Mouse (Mus musculus) embryo, embryonic 10 days (tissue): ENCODE results near the gene Maml3.

Experiments
- DNase-seq: peaks from one replicate; pipeline ENCODE4 v3.0.0-alpha.2; 2015; ENCODE audit warnings: low spot score

Gene Maml3

DNA sequence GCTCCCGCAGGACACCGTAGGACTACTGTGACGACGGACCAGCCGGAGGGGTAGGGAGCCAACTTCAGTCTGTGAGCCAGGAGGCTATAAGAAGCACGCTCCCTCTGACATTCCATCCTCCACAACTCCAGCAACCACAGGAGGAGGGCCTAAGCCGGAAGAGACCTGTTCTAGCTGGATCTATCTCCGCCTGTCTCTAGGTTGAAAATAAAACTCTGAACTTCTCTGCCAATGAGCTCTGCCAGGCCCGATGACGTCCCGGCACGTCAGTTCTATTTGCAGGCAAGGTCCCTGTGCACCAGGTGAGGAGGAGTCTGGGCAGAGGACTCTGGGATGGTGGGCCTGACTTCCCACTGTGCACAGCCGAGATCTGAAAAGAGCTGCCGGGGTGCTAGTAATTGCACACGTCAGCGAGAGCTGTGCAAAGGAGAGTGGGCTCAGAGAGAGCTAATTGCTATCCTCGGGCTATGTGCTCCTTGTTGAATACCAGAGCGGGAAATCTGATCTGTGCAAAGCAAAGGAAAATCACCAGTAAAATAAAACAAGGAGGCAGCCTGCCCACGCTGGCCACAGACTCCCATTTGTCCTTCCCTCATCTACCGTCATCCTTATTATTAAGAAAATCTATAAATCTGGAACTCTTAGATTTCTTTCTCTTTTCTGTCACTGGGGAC, 58.7 kb downstream of the Maml3 start:
- DNase-seq, result peak; percentile 86

DNA sequence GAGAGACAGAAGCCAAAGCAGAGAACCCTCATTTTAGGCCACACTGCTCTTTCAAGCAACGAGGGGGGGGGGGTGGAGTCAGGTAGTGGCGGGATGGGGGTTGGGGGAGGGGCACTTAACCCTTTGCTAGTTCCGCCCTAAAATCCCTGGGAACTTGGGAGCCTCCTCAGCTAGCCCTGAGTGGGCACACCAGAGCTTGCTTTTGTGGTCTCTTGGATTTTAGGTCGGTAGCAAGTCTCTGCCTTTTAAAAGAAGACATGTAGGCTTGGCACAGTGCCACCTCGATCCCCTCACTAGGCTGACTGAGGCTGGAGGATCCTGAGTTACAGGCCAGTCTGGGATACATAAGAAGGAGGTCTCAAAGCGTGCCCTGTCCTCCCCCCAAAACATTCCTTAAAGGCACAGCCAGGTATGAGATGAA, 59.6 kb downstream of the Maml3 start:
- no peak for DNase-seq

GRCm38 (mm10) chr3:52044651-52045050, 60.2 kb downstream of the Maml3 start:
- DNase-seq, result peak; percentile 76

GRCm38 (mm10) chr3:52043847-52044246, 61.0 kb downstream of the Maml3 start:
- DNase-seq, result no peak

DNA sequence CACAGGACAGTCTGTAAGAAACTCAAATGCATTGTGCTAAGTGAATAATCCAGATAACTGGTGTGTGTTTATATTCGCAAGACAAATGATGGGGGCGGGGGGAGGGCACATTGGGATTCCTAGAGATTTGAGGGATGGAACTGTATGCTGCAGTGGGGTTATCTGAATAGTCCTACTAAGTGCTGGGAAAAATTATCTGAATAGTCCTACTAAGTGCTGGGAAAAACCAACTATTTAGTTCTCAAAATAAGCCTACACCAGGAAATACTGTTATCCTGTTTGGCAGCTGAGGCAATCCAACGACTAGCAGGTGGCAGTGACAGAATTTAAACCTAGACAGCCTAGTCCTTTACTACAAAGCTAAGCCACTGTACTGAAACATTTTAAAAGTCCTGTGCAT, 62.2 kb downstream of the Maml3 start:
- no peak for DNase-seq

GRCm38 (mm10) chr3:52039958-52040357, 64.9 kb downstream of the Maml3 start:
- no peak for DNase-seq

GRCm38 (mm10) chr3:52037260-52037659, 67.6 kb downstream of the Maml3 start:
- DNase-seq, result no peak

GRCm38 (mm10) chr3:52035404-52035803, 69.5 kb downstream of the Maml3 start:
- DNase-seq, result no peak

DNA sequence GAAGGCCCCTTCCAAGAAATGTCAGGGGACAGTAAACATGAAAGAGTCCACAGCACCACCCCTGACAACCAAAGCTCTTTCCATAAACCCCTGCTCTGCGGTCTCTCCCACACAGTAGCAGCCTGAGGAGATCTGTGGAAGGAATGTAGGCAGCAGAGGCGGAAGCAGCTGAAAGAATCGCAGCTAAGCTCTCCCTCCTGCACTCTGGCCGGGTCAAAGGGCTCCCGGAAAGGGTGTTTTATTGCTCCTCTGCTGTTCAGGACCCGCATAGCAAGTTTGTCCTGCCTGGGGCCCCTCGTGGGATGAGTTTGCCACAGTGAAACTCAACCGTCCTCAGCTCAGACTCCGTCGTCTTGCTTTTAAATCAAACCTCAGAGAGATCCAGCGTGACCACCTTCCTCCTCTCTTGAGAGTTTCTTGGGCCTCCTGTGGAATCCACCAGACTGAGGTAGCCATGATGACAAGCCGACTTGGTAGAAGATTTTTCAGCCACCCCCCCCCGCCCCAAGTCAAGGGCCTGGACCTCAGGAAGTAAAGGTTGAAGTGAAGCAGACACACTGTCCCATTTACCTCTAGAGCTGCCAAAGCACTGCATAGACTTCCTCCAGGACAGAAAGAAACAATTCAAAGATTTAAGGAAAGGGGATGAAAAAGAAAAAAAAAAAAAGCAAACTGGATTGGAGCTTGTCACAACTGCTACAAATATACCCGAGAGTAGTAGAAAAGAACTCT, 70.9 kb downstream of the Maml3 start:
- peak; percentile 82 for DNase-seq

DNA sequence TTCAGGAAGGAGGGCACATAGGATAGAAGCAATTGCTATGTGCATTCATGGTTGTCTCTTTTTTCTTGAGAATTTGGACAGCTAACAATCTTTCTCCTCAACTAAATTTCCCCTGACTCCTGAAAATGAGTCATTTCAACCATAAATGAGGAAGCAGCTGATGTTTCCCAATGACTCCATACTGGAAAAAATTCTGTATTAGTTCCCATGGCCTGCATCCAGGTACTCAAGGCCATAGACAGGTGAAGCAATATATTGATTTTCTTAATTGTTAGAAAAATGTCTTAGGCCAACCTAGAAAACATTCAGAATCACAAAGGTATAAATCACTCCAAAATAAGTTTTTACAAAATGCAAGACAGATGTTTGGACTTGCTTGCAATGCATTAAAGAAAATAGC, 73.5 kb downstream of the Maml3 start:
- no peak for DNase-seq

DNA sequence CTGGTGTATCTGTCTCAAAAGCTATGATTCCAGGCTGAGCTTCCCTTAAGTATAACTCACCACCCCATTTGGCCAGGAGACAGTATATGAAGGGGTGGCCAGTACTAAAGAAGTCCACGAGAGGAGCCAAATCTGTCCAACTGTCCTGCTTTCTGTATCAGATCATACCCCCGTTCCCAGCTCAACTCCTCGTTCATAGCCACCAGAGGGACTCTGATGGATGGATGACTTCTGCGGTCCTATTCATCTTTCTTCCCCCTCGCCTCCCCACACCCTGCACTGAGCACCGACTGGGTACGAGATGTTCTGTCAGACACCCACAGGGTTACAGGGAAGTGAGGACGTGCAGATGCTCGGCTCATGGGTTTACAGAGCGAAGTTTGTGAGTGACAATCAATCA, 74.8 kb downstream of the Maml3 start:
- DNase-seq, result no peak

- DNase-seq, result peak; percentile 58
Measured at GRCm38 (mm10) chr3:52029661-52030081, 75.2 kb downstream of the Maml3 start.

GRCm38 (mm10) chr3:52027972-52028371, 76.9 kb downstream of the Maml3 start:
- DNase-seq, result no peak

GRCm38 (mm10) chr3:52022486-52022885, 82.4 kb downstream of the Maml3 start:
- DNase-seq, result no peak

- DNase-seq, result no peak
Measured at GRCm38 (mm10) chr3:52018103-52018439, 86.8 kb downstream of the Maml3 start.

- DNase-seq, result peak; percentile 79
Measured at GRCm38 (mm10) chr3:52017439-52018102, 87.3 kb downstream of the Maml3 start.

- no peak for DNase-seq
Measured at GRCm38 (mm10) chr3:52016178-52016577, 88.7 kb downstream of the Maml3 start.

GRCm38 (mm10) chr3:52015556-52015955, 89.3 kb downstream of the Maml3 start:
- no peak for DNase-seq

DNA sequence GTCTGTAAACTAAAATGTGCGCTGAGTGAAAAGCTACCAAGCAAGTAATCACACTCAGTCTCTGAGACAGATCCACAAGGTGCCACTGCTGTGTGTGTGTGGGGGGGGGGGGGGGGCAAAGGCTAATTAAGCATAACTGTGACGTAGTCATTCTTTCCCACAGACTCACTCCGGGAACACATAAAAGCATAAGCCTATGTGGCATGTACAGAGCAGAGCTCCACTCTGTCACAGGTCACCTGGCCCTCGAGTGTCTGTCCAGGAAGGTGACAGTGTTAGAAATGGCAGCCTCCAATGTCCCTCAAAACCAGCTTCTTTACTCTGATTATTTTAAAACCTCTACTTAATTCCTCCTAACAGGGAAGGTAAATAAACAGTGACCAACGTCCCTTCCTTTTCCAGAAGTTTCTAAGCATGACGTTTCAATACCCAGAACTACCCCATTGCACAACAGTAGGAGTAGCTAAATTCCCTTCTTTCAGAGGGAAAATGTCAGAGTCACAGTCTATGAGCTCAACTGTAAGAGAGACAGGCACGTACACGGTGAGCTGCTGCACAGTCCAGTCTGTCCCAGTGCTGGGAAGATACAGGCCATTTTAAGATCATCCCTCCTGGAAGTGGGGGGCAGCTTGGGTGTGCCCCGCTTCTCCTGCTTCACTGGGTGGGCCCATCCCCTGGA, 93.7 kb downstream of the Maml3 start:
- DNase-seq, result no peak

DNA sequence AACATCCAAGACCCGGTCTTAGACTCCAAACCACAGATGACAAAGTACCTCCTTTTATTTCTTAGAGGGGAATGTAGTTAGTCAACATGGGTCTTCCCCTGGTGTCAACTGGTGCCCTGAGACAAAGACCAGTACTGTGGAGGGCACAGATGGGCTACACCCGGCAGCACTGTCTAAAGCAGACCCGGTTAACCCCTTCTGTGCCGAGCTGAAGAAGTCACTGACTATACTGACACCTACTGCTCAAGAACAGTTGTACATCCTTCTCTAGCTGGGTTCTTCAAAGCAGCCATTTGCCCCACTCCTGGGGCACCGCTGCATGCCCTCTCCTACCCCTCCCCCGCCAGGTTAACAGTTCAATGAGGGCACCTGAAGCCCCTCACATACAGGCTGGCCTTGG, 95.6 kb downstream of the Maml3 start:
- DNase-seq, result peak; percentile 83

DNA sequence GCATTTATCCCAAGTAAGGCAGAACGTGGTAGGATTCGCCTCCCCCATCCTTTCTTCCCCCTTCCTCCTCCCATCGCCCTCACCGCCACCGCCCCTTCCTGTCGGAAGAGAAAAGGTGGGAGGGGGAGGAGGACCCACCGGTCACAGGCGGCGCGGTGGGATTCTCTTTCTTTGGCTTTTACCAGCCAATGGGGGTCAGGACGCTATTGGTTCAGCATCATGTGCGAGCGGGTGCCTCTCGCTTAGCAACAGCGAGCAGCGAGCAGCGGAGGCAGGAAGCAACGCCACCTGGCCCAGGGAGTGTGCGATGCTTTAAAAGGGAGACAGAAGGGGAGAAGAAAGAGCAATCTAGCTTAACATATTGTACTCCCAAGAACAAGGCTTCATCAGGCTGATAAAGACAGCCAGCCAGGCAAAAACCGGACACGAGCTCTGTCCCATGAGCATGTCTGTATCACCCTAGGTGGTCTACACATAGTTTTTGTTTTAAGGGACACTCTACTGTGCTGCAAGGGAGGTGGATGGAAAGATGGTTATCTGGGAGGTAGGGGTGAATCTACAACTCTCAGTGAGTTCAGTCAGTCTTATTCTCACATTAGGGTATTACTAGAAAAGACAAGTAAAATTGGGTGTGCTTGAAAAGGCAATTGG, 97.1 kb downstream of the Maml3 start:
- DNase-seq, result peak; percentile 95

- no peak for DNase-seq
Measured at GRCm38 (mm10) chr3:52006721-52007330, 98.0 kb downstream of the Maml3 start.
